In the genomic region with DNA sequence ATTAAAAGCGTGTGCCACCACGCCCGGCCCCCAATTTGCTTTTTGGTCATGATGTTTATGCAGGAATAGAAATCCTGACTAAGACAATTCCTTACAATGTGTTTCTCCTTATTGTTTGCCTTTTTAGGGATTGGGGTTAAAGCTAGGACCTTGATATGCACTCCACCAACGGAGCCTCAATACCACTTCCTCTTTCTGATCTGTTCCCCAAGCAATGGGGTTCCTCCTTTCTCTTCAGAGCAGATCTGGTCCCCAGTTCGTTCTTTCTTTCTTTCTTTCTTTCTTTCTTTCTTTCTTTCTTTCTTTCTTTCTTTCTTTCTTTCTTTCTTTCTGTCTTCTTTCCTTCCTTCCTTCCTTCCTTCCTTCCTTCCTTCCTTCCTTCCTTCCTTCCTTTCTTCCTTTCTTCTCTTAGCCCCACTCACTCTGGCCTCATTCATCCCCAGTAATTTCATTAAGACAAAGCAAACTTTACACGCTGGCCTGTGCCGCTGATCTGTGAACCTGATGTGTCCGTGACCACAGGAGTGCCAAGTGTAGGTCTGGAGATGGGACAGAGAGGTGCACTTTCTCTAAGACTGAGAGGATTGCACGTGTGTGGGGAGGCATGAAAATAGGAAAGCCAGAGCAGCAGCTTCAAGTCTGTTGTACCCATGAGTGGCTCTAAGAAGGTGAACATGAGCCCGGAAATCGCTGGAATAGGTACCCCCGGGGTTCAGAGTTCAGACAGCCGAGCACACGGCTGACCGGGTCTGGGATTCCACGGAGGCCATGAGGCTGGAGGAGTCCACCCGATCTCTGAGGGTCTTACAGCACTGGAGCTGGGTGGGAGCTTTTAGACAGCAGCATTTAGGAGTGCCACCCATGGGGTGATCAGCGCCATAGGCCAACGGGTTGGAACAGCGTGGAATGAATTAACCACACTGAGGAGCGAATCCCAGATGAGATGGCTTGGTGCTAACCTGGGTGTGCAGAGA, we compare ENCODE assay signal across 8 mouse cellular contexts. TPM values are rescaled to one million over a fixed set of nuclear protein-coding genes. Genes with fewer than 3 reads are reported as not detected.
DNase-seq lines count a peak whose midpoint lies in the region; ATAC-seq and TF ChIP-seq lines count a peak whose summit lies in the region.

No protein-coding gene starts in this region.

- H3K4me3 ChIP-seq in forebrain, postnatal 0 days (ENCODE audit: low read depth, low read length): peak overlapping the region; percentile 48
- peak overlapping the region; percentile 59 for H3K4me3 ChIP-seq in liver, embryonic 16.5 days (ENCODE audit: low read depth, low read length)

- H3K27me3 ChIP-seq in forebrain, postnatal 0 days (ENCODE audit: insufficient read depth, low read length): no peaks in the 10 kb centered on the region
- H3K27me3 ChIP-seq in liver, embryonic 16.5 days (ENCODE audit: control insufficient read depth, insufficient read depth, low read depth, low read length): no peaks in the 10 kb centered on the region

- intact Hi-C loops in heart, postnatal 36 days (cut with DNase I): no loop called here

- WGBS in forebrain, postnatal 0 days: 38% methylated on average over 21 of the region's 21 CpGs
- WGBS in liver, embryonic 16.5 days (ENCODE audit: insufficient replicate concordance): 20% methylated on average over 21 of the region's 21 CpGs

- H3K9ac ChIP-seq in forebrain, postnatal 0 days: peak overlapping the region; percentile 46
- peak overlapping the region; percentile 40 for H3K9ac ChIP-seq in liver, embryonic 16.5 days (ENCODE audit: low read depth, low read length)

- no peak for TF ChIP-seq CTCF in forebrain, postnatal 0 days (IDR thresholded peaks at IDR 0.05; ENCODE audit: low read depth)

- 0 out of 2 replicates have a peak, but pooled peaks cover 3% of the 10 kb centered on the region for H3K4me1 ChIP-seq in forebrain, postnatal 0 days (ENCODE audit: insufficient read depth)
- peaks cover 13% of the 10 kb centered on the region for H3K4me1 ChIP-seq in liver, embryonic 16.5 days (ENCODE audit: control insufficient read depth, low read depth, low read length)

- H3K27ac ChIP-seq in forebrain, postnatal 0 days (ENCODE audit: low read depth, low read length): no peak overlapping the region
- H3K27ac ChIP-seq in liver, embryonic 16.5 days (ENCODE audit: low read length): no peak overlapping the region

- H3K9me3 ChIP-seq in forebrain, postnatal 0 days (ENCODE audit: low read length): no peaks in the 10 kb centered on the region
- H3K9me3 ChIP-seq in liver, embryonic 16.5 days (replicated peaks; ENCODE audit: control insufficient read depth, low read length): no peaks in the 10 kb centered on the region

- peak; percentile 7 for ATAC-seq in CD4-positive, CD25-positive, alpha-beta regulatory T cell, adult 4 months
- peak; percentile 5 for ATAC-seq in forebrain, postnatal 0 days
- no peak for ATAC-seq in liver, embryonic 16.5 days (ENCODE audit: low read depth)

- peak overlapping the region; percentile 87 for H3K4me2 ChIP-seq in forebrain, postnatal 0 days (ENCODE audit: low read depth)
- H3K4me2 ChIP-seq in liver, embryonic 16.5 days (ENCODE audit: low read depth, low read length): peak overlapping the region; percentile 73

- DNase-seq in heart, adult 11 months: peak; percentile 90
- no peak for DNase-seq in heart, postnatal 36 days
- DNase-seq in forebrain, postnatal 0 days: no peak
- DNase-seq in urinary bladder, postnatal 25 days (ENCODE audit: low spot score): no peak
- no peak for DNase-seq in retina, embryonic 14.5 days (ENCODE audit: low spot score)
- DNase-seq in adrenal gland, postnatal 25 days: no peak

- H3K36me3 ChIP-seq in forebrain, postnatal 0 days (ENCODE audit: insufficient read depth): no peaks in the 10 kb centered on the region
- no peaks in the 10 kb centered on the region for H3K36me3 ChIP-seq in liver, embryonic 16.5 days (ENCODE audit: control insufficient read depth, insufficient read depth)

RNA-seq across cellular contexts. Expression of a gene that starts 16.5 kb away (rescaled TPM):
- total RNA-seq in heart, postnatal 36 days (2021): 10 to 100 TPM; 10.6 to 11.7 TPM
- 10 to 100 TPM in 1 of 2 experiments, 1 to 10 TPM in 1; 8.9 to 16.5 TPM for polyA plus RNA-seq in CD4-positive, CD25-positive, alpha-beta regulatory T cell, adult 4 months (2017; shearing (Covaris generic))
- 30.5 and 43.6 TPM in 2 replicates for total RNA-seq in forebrain, postnatal 0 days (2014; rRNA removed)
- 20.0 and 30.7 TPM in 2 replicates for polyA plus RNA-seq in forebrain, postnatal 0 days (2015; fragmentation: Nextera tagmentation; extraction: Ambion mirVana)
- polyA plus RNA-seq in liver, embryonic 16.5 days (2015; fragmentation: Nextera tagmentation; extraction: Ambion mirVana): 5.4 and 6.4 TPM in 2 replicates
- 23.2 and 24.1 TPM in 2 replicates for total RNA-seq in adrenal gland, postnatal 25 days (2021)

RNA-seq across cellular contexts. Expression of a gene that starts 36.0 kb away (rescaled TPM):
- not detected for total RNA-seq in heart, postnatal 36 days (2021)
- polyA plus RNA-seq in CD4-positive, CD25-positive, alpha-beta regulatory T cell, adult 4 months (2017; shearing (Covaris generic)): not detected
- 0.71 TPM in 1 of 2 replicates, not detected in the other for total RNA-seq in forebrain, postnatal 0 days (2014; rRNA removed)
- polyA plus RNA-seq in forebrain, postnatal 0 days (2015; fragmentation: Nextera tagmentation; extraction: Ambion mirVana): not detected in 2 replicates
- polyA plus RNA-seq in liver, embryonic 16.5 days (2015; fragmentation: Nextera tagmentation; extraction: Ambion mirVana): not detected in 2 replicates
- total RNA-seq in adrenal gland, postnatal 25 days (2021): not detected in 2 replicates

RNA-seq across cellular contexts. Expression of a gene that starts 55.8 kb away (rescaled TPM):
- total RNA-seq in heart, postnatal 36 days (2021): 10 to 100 TPM; 30.4 to 30.6 TPM
- 100 to 1,000 TPM; 146 to 147 TPM for polyA plus RNA-seq in CD4-positive, CD25-positive, alpha-beta regulatory T cell, adult 4 months (2017; shearing (Covaris generic))
- 55.2 and 59.0 TPM in 2 replicates for total RNA-seq in forebrain, postnatal 0 days (2014; rRNA removed)
- polyA plus RNA-seq in forebrain, postnatal 0 days (2015; fragmentation: Nextera tagmentation; extraction: Ambion mirVana): 147 and 190 TPM in 2 replicates
- polyA plus RNA-seq in liver, embryonic 16.5 days (2015; fragmentation: Nextera tagmentation; extraction: Ambion mirVana): 93.9 and 102 TPM in 2 replicates
- total RNA-seq in adrenal gland, postnatal 25 days (2021): 257 and 265 TPM in 2 replicates
